Mouse (Mus musculus): ENCODE results near the gene Ndufs8. TPM values are rescaled to one million over a fixed set of nuclear protein-coding genes. Genes with fewer than 3 reads are reported as not detected.

Gene Ndufs8
- total RNA-seq, 1 experiment from 2014 or later: 341 TPM

Other genes with a start within 250 kb of the Ndufs8 start
- gene Lrp5, start 226.2 kb downstream of the Ndufs8 start, total RNA-seq (2021): 97.9 and 117 TPM in 2 replicates
- gene 1810055G02Rik, start 204.5 kb downstream of the Ndufs8 start, total RNA-seq (2021): 21.2 and 30.4 TPM in 2 replicates
- 72.1 and 75.9 TPM in 2 replicates for gene Kmt5b, start 145.4 kb downstream of the Ndufs8 start, total RNA-seq (2021)
- 72.2 and 82.8 TPM in 2 replicates for gene Chka, start 61.0 kb downstream of the Ndufs8 start, total RNA-seq (2021)
- gene Tcirg1, start 5.6 kb downstream of the Ndufs8 start, total RNA-seq (2021): 83.9 and 87.0 TPM in 2 replicates
- gene Aldh3b1, start 17.0 kb upstream of the Ndufs8 start, total RNA-seq (2021): 131 and 209 TPM in 2 replicates
- 46.5 and 69.6 TPM in 2 replicates for gene Unc93b1, start 22.4 kb upstream of the Ndufs8 start, total RNA-seq (2021)
- 0.48 and 1.3 TPM in 2 replicates for gene Aldh3b3, start 45.9 kb upstream of the Ndufs8 start, total RNA-seq (2021)
- gene Aldh3b2, start 59.6 kb upstream of the Ndufs8 start, total RNA-seq (2021): 10.0 and 11.6 TPM in 2 replicates
- gene Acy3, start 73.8 kb upstream of the Ndufs8 start, total RNA-seq (2021): 18.5 and 27.6 TPM in 2 replicates
- not detected in 2 replicates for gene Tbx10, start 80.0 kb upstream of the Ndufs8 start, total RNA-seq (2021)
- 18.7 and 24.8 TPM in 2 replicates for gene Nudt8, start 87.8 kb upstream of the Ndufs8 start, total RNA-seq (2021)
- gene Gm49405, start 87.9 kb upstream of the Ndufs8 start, total RNA-seq (2021): 1.3 and 1.7 TPM in 2 replicates
- 0.76 and 2.4 TPM in 2 replicates for gene Doc2g, start 90.5 kb upstream of the Ndufs8 start, total RNA-seq (2021)
- gene Ndufv1, start 100.0 kb upstream of the Ndufs8 start, total RNA-seq (2021): 244 and 297 TPM in 2 replicates
- 383 and 392 TPM in 2 replicates for gene Gstp1, start 125.2 kb upstream of the Ndufs8 start, total RNA-seq (2021)
- gene Gstp2, start 133.2 kb upstream of the Ndufs8 start, total RNA-seq (2021): 58.6 and 65.7 TPM in 2 replicates
- gene Gstp3, start 146.8 kb upstream of the Ndufs8 start, total RNA-seq (2021): 0.76 and 5.2 TPM in 2 replicates
- not detected in 2 replicates for gene Cabp2, start 168.8 kb upstream of the Ndufs8 start, total RNA-seq (2021)
- 84.7 and 88.0 TPM in 2 replicates for gene Cdk2ap2, start 184.4 kb upstream of the Ndufs8 start, total RNA-seq (2021)
- 54.8 and 73.7 TPM in 2 replicates for gene Pitpnm1, start 187.2 kb upstream of the Ndufs8 start, total RNA-seq (2021)
- gene Aip, start 213.1 kb upstream of the Ndufs8 start, total RNA-seq (2021): 108 and 117 TPM in 2 replicates
- gene Gpr152, start 227.0 kb upstream of the Ndufs8 start, total RNA-seq (2021): 0.12 TPM in 1 of 2 replicates, not detected in the other
- 0.94 and 1.3 TPM in 2 replicates for gene Cabp4, start 231.3 kb upstream of the Ndufs8 start, total RNA-seq (2021)
- 179 and 226 TPM in 2 replicates for gene Coro1b, start 235.8 kb upstream of the Ndufs8 start, total RNA-seq (2021)
- 3.9 and 6.0 TPM in 2 replicates for gene Ptprcap, start 240.8 kb upstream of the Ndufs8 start, total RNA-seq (2021)